Mouse (Mus musculus): ENCODE results near the gene Psmb9. TPM values are rescaled to one million over a fixed set of nuclear protein-coding genes. Genes with fewer than 3 reads are reported as not detected.

Gene Psmb9
- polyA plus RNA-seq, 1 experiment from 2014 or later, result 0.80 TPM

- no peak overlapping the region for H3K27ac ChIP-seq (ENCODE audit: low read depth, low read length)
- H3K4me3 ChIP-seq (ENCODE audit: low read depth, low read length), result no peak overlapping the region
- no peak overlapping the region for H3K9ac ChIP-seq (ENCODE audit: low read length)
- H3K9me3 ChIP-seq (ENCODE audit: control insufficient read depth, low read length), result no peaks in the 10 kb centered on the region
- H3K4me2 ChIP-seq (ENCODE audit: low read depth), result no peak overlapping the region
- peaks cover 43% of the 10 kb centered on the region for H3K27me3 ChIP-seq (ENCODE audit: control insufficient read depth, insufficient read depth, low read length)
- 44% methylated on average over 3 of the region's 3 CpGs for WGBS
- H3K36me3 ChIP-seq (ENCODE audit: control insufficient read depth, insufficient read depth, low read length), result no peaks in the 10 kb centered on the region
- DNase-seq (ENCODE audit: low spot score) (no peak), ATAC-seq (ENCODE audit: insufficient read depth, low FRiP score, low TSS enrichment) (no peak)
- no peaks in the 10 kb centered on the region; the same call in 1 of the 2 replicates for H3K4me1 ChIP-seq (ENCODE audit: control insufficient read depth, insufficient read depth, low read length)
Observed at GRCm38 (mm10) chr17:34209680-34210079, 22.1 kb upstream of the Psmb9 start.

DNA sequence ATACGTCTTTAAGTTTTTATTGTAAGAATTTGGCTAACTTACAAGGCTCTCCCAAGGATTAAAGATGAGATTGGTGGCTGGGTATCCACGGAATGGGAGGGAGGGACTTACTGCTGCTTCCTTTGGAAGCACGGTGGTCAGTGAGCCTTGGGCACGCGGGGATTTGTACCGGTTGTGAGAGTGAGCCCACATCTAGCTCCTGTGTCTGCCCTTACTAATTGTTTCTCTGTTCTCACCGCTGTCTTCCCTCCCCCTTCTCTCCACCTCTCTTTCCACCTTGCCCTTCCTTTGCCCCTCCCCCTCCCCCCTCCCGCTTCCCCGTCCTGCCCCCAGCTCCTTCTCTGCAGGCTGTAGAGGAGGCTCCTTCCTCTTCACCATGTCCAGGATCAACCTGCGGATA lies 20.9 kb upstream of the Psmb9 start:
- no peak for ATAC-seq (ENCODE audit: insufficient read depth, low FRiP score, low TSS enrichment)
- no peak for DNase-seq (ENCODE audit: low spot score)
- Histone ChIP-seq H3K4me2 (ENCODE audit: low read depth) (no peak overlapping the region), H3K27me3 (ENCODE audit: control insufficient read depth, insufficient read depth, low read length) (peaks cover 37% of the 10 kb centered on the region), H3K4me1 (ENCODE audit: control insufficient read depth, insufficient read depth, low read length) (no peaks in the 10 kb centered on the region; the same call in 1 of the 2 replicates), H3K36me3 (ENCODE audit: control insufficient read depth, insufficient read depth, low read length) (no peaks in the 10 kb centered on the region), H3K9ac (ENCODE audit: low read length) (no peak overlapping the region), H3K9me3 (ENCODE audit: control insufficient read depth, low read length) (no peaks in the 10 kb centered on the region), H3K4me3 (ENCODE audit: low read depth, low read length) (no peak overlapping the region), H3K27ac (ENCODE audit: low read depth, low read length) (no peak overlapping the region)
- 26% methylated on average over 10 of the region's 10 CpGs for WGBS

DNA sequence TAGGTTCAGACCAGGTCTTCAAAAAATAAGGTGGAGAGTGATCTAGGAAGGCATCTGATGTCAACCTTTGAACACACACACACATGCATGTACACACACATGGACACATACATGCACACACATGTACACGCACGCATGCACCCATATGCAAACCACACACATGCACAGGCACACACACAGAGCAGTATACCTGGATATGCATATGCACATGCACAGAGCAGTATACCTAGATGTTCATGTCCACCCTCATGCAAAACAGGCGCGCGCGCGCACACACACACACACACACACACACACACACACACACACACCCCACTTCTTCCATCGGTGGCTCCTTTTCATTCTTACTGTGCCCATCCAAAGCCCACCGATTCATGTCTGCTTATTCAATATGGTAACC lies 20.3 kb upstream of the Psmb9 start:
- DNase-seq (ENCODE audit: low spot score) (no peak), ATAC-seq (ENCODE audit: insufficient read depth, low FRiP score, low TSS enrichment) (no peak)
- H3K4me1 ChIP-seq (ENCODE audit: control insufficient read depth, insufficient read depth, low read length), result no peaks in the 10 kb centered on the region; the same call in 1 of the 2 replicates
- H3K27me3 ChIP-seq (ENCODE audit: control insufficient read depth, insufficient read depth, low read length), result peaks cover 38% of the 10 kb centered on the region
- H3K36me3 ChIP-seq (ENCODE audit: control insufficient read depth, insufficient read depth, low read length), result no peaks in the 10 kb centered on the region
- no peak overlapping the region for H3K9ac ChIP-seq (ENCODE audit: low read length)
- no peak overlapping the region for H3K4me3 ChIP-seq (ENCODE audit: low read depth, low read length)
- WGBS, result 96% methylated on average over 9 of the region's 9 CpGs
- H3K27ac ChIP-seq (ENCODE audit: low read depth, low read length), result no peak overlapping the region
- H3K9me3 ChIP-seq (ENCODE audit: control insufficient read depth, low read length), result no peaks in the 10 kb centered on the region
- H3K4me2 ChIP-seq (ENCODE audit: low read depth), result no peak overlapping the region

- Histone ChIP-seq H3K36me3 (ENCODE audit: control insufficient read depth, insufficient read depth, low read length) (no peaks in the 10 kb centered on the region), H3K27ac (ENCODE audit: low read depth, low read length) (no peak overlapping the region), H3K4me3 (ENCODE audit: low read depth, low read length) (no peak overlapping the region), H3K9me3 (ENCODE audit: control insufficient read depth, low read length) (no peaks in the 10 kb centered on the region), H3K4me2 (ENCODE audit: low read depth) (no peak overlapping the region), H3K9ac (ENCODE audit: low read length) (no peak overlapping the region), H3K27me3 (ENCODE audit: control insufficient read depth, insufficient read depth, low read length) (peaks cover 34% of the 10 kb centered on the region), H3K4me1 (ENCODE audit: control insufficient read depth, insufficient read depth, low read length) (no peaks in the 10 kb centered on the region; the same call in 1 of the 2 replicates)
- WGBS, result 54% methylated on average over 3 of the region's 3 CpGs
- ATAC-seq (ENCODE audit: insufficient read depth, low FRiP score, low TSS enrichment) (no peak), DNase-seq (ENCODE audit: low spot score) (no peak)
Observed at GRCm38 (mm10) chr17:34207456-34207855, 19.9 kb upstream of the Psmb9 start.

GRCm38 (mm10) chr17:34206731-34207130 lies 19.2 kb upstream of the Psmb9 start:
- DNase-seq (ENCODE audit: low spot score), result no peak
- Histone ChIP-seq H3K9ac (ENCODE audit: low read length) (no peak overlapping the region), H3K36me3 (ENCODE audit: control insufficient read depth, insufficient read depth, low read length) (no peaks in the 10 kb centered on the region), H3K9me3 (ENCODE audit: control insufficient read depth, low read length) (no peaks in the 10 kb centered on the region), H3K27ac (ENCODE audit: low read depth, low read length) (no peak overlapping the region), H3K4me3 (ENCODE audit: low read depth, low read length) (no peak overlapping the region), H3K27me3 (ENCODE audit: control insufficient read depth, insufficient read depth, low read length) (peaks cover 27% of the 10 kb centered on the region), H3K4me2 (ENCODE audit: low read depth) (no peak overlapping the region), H3K4me1 (ENCODE audit: control insufficient read depth, insufficient read depth, low read length) (no peaks in the 10 kb centered on the region; the same call in 1 of the 2 replicates)
- ATAC-seq (ENCODE audit: insufficient read depth, low FRiP score, low TSS enrichment), result no peak
- 88% methylated on average over 5 of the region's 5 CpGs for WGBS

DNA sequence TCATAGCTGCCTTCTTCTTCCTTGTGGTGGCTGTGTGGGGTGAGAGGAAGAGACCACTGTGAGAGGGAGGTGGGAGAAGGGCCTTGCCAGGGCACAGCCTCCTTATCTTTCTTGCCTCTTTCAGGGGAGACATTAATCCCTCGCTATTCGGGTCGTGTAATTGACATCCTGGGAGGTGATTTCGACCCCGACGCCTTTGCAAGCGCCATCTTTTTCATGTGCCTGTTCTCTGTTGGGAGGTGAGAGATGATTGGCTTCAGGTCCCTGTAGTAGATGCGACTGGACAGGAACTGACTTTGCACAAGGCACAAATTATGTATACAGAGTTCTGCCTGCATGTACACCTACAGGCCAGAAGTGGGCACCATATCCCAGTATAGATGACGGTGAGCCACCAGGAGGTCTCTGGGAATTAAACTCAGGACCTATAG lies 18.2 kb upstream of the Psmb9 start:
- no peaks in the 10 kb centered on the region; the same call in 1 of the 2 replicates for H3K4me1 ChIP-seq (ENCODE audit: control insufficient read depth, insufficient read depth, low read length)
- DNase-seq (ENCODE audit: low spot score) (no peak), ATAC-seq (ENCODE audit: insufficient read depth, low FRiP score, low TSS enrichment) (no peak)
- no peak overlapping the region for H3K27ac ChIP-seq (ENCODE audit: low read depth, low read length)
- H3K9ac ChIP-seq (ENCODE audit: low read length), result no peak overlapping the region
- H3K9me3 ChIP-seq (ENCODE audit: control insufficient read depth, low read length), result no peaks in the 10 kb centered on the region
- no peak overlapping the region for H3K4me3 ChIP-seq (ENCODE audit: low read depth, low read length)
- no peak overlapping the region for H3K4me2 ChIP-seq (ENCODE audit: low read depth)
- peaks cover 25% of the 10 kb centered on the region for H3K27me3 ChIP-seq (ENCODE audit: control insufficient read depth, insufficient read depth, low read length)
- no peaks in the 10 kb centered on the region for H3K36me3 ChIP-seq (ENCODE audit: control insufficient read depth, insufficient read depth, low read length)
- 25% methylated on average over 9 of the region's 9 CpGs for WGBS

- no peaks in the 10 kb centered on the region for H3K9me3 ChIP-seq (ENCODE audit: control insufficient read depth, low read length)
- no peaks in the 10 kb centered on the region; the same call in 1 of the 2 replicates for H3K4me1 ChIP-seq (ENCODE audit: control insufficient read depth, insufficient read depth, low read length)
- H3K9ac ChIP-seq (ENCODE audit: low read length), result peak overlapping the region; percentile 60
- DNase-seq (ENCODE audit: low spot score) (no peak), ATAC-seq (ENCODE audit: insufficient read depth, low FRiP score, low TSS enrichment) (no peak)
- peak overlapping the region; percentile 90 for H3K4me2 ChIP-seq (ENCODE audit: low read depth)
- H3K27me3 ChIP-seq (ENCODE audit: control insufficient read depth, insufficient read depth, low read length), result peaks cover 24% of the 10 kb centered on the region
- peak overlapping the region; percentile 62 for H3K4me3 ChIP-seq (ENCODE audit: low read depth, low read length)
- no peak overlapping the region for H3K27ac ChIP-seq (ENCODE audit: low read depth, low read length)
- H3K36me3 ChIP-seq (ENCODE audit: control insufficient read depth, insufficient read depth, low read length), result no peaks in the 10 kb centered on the region
- WGBS, result 16% methylated on average over 18 of the region's 18 CpGs
Observed at GRCm38 (mm10) chr17:34205021-34205745, 17.6 kb upstream of the Psmb9 start.

DNA sequence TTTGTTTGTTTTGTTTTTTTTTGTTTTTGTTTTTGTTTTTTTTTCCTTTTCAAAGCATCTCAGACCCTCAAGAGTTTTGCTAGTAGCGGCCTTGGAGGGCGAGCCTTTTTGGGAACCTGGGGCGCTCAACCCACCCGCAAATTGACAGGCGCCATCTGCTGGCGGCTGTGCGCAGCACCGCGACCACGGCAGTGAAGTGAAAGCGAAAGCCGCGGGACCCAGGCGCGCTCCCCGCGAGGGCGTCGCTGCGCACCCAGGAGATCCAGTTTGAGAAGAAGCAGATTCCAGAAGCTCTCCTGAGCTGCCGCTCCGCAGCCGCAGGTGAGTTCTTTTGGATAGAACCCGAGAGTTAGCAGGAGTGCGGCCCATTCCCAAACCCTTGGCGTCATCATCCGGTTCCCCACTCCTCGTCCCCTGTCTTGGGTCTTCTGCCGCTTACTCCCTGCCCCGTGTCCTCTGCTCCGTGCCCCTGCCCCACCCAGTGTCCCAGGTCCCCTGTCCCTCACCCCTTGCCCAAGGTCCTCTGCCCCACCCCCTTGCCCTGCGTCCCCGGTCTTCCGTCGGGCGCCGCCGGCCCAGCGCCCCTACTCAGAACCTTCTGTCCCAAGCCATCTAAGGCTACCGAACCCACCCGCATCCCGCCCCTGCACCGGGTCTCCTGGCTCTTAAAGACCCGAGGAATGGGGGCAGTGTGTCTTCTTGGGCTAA lies 16.9 kb upstream of the Psmb9 start:
- no peaks in the 10 kb centered on the region for H3K9me3 ChIP-seq (ENCODE audit: control insufficient read depth, low read length)
- ATAC-seq (ENCODE audit: insufficient read depth, low FRiP score, low TSS enrichment), result no peak; the same call in 1 of the 2 replicates
- H3K36me3 ChIP-seq (ENCODE audit: control insufficient read depth, insufficient read depth, low read length), result no peaks in the 10 kb centered on the region
- peak overlapping the region; percentile 60 for H3K9ac ChIP-seq (ENCODE audit: low read length)
- H3K4me3 ChIP-seq (ENCODE audit: low read depth, low read length), result peak overlapping the region; percentile 62
- peak overlapping the region; percentile 90 for H3K4me2 ChIP-seq (ENCODE audit: low read depth)
- H3K4me1 ChIP-seq (ENCODE audit: control insufficient read depth, insufficient read depth, low read length), result no peaks in the 10 kb centered on the region; the same call in 1 of the 2 replicates
- H3K27me3 ChIP-seq (ENCODE audit: control insufficient read depth, insufficient read depth, low read length), result peaks cover 24% of the 10 kb centered on the region
- no peak overlapping the region for H3K27ac ChIP-seq (ENCODE audit: low read depth, low read length)
- DNase-seq (ENCODE audit: low spot score), result peak; percentile 84
- under 1% methylated on average over 44 of the region's 44 CpGs for whole genome bisulfite sequencing

Measured in neural tube, embryonic 11.5 days (tissue).